Mouse (Mus musculus) CH12.LX (cell line): ENCODE measurements around the gene March8. TPM values are rescaled to one million over a fixed set of nuclear protein-coding genes. Genes with fewer than 3 reads are reported as not detected.

Experiments used
- DNase-seq: peaks from one replicate; pipeline ENCODE4 v3.0.0-alpha.2; 2013; ENCODE audit errors: extremely low read depth
- H3K27ac ChIP-seq: 2 replicates; pipeline ENCODE4 v1.5.1; 2012; ENCODE audit warnings: low read depth, mild to moderate bottlenecking, control low read depth, moderate library complexity; ENCODE audit not compliant: insufficient read depth
- H3K27me3 ChIP-seq: replicated peaks from 2 replicates; pipeline ENCODE3; 2012; ENCODE audit warnings: inconsistent platforms
- H3K36me3 ChIP-seq, 2 experiments: replicated peaks in 1 of 2; 2 replicates each; pipeline versions ENCODE3 to v1.6.1; 2012; ENCODE audit warnings: inconsistent platforms in 1 of 2, low read length in 1 of 2, mild to moderate bottlenecking in 1 of 2, mixed read lengths in 1 of 2, moderate library complexity in 1 of 2; ENCODE audit not compliant: control insufficient read depth in 1 of 2, insufficient read depth in 1 of 2
- H3K4me1 ChIP-seq, 2 experiments: 2 replicates each; pipeline ENCODE4 v1.6.1; 2012; ENCODE audit warnings: inconsistent platforms in 1 of 2, moderate library complexity in 1 of 2; ENCODE audit not compliant: insufficient read depth in 2 of 2, control insufficient read depth in 1 of 2
- H3K4me2 ChIP-seq: 2 replicates; pipeline ENCODE4 v1.6.1; 2012; ENCODE audit warnings: low read depth, mild to moderate bottlenecking, control low read depth; ENCODE audit not compliant: poor library complexity, insufficient read depth, severe bottlenecking
- H3K4me3 ChIP-seq, 3 experiments: fragments of 150-350 bp in 1 of 3; sonication (generic) in 1 of 3; replicated peaks in 1 of 3; 2 replicates each; pipeline versions ENCODE3 to v1.5.1; 2011 to 2012; ENCODE audit warnings: low read depth in 2 of 3, low read length in 2 of 3, mild to moderate bottlenecking in 2 of 3, moderate library complexity in 2 of 3, control low read depth in 1 of 3, improper control_type of control experiment in 1 of 3, inconsistent platforms in 1 of 3, mixed read lengths in 1 of 3; ENCODE audit not compliant: poor library complexity in 1 of 3
- H3K79me2 ChIP-seq: replicated peaks from 2 replicates; pipeline ENCODE4 v1.6.1; 2012; ENCODE audit warnings: mild to moderate bottlenecking, moderate library complexity; ENCODE audit not compliant: control insufficient read depth, poor library complexity, insufficient read depth, severe bottlenecking; ENCODE audit errors: extremely low read depth
- H3K9ac ChIP-seq: 2 replicates; pipeline ENCODE4 v1.6.1; 2012; ENCODE audit warnings: low read depth, mild to moderate bottlenecking, control low read depth, moderate library complexity; ENCODE audit not compliant: insufficient read depth
- H3K9me3 ChIP-seq: replicated peaks from 2 replicates; pipeline ENCODE3; 2012; ENCODE audit warnings: low read length, inconsistent platforms, mixed read lengths
- CHD1 ChIP-seq: IDR thresholded peaks from 2 replicates; pipeline ENCODE4 v1.6.1; 2012; ENCODE audit warnings: low read depth, low read length, improper control_type of control experiment, inconsistent platforms
- CTCF ChIP-seq, 2 experiments: IDR thresholded peaks in 1 of 2; conservative IDR thresholded peaks in 1 of 2; 2 replicates each; pipeline ENCODE4 v1.5.1; 2011 to 2012; ENCODE audit warnings: low read depth in 2 of 2, low read length in 2 of 2, improper control_type of control experiment in 1 of 2, inconsistent platforms in 1 of 2, mild to moderate bottlenecking in 1 of 2, moderate library complexity in 1 of 2
- EP300 ChIP-seq: IDR thresholded peaks from 2 replicates; pipeline ENCODE4 v1.6.1; 2011; ENCODE audit warnings: low read length, improper control_type of control experiment
- GABPA ChIP-seq: IDR thresholded peaks from 2 replicates; pipeline ENCODE4 v1.6.1; 2012; ENCODE audit warnings: low read depth, low read length, improper control_type of control experiment, inconsistent platforms; ENCODE audit not compliant: insufficient replicate concordance
- IRF4 ChIP-seq: IDR thresholded peaks from 2 replicates; pipeline ENCODE4 v1.6.1; 2014; ENCODE audit warnings: low read depth, mild to moderate bottlenecking, inconsistent platforms, low read length, improper control_type of control experiment
- JUND ChIP-seq: conservative IDR thresholded peaks from 2 replicates; pipeline ENCODE4 v1.6.1; 2011; ENCODE audit warnings: low read depth, low read length, improper control_type of control experiment
- KAT2A ChIP-seq: IDR thresholded peaks from 2 replicates; pipeline ENCODE4 v1.6.1; 2012; ENCODE audit warnings: low read length, improper control_type of control experiment, inconsistent platforms; ENCODE audit not compliant: insufficient replicate concordance
- MAFK ChIP-seq: IDR thresholded peaks from 2 replicates; pipeline ENCODE4 v1.6.1; 2011; ENCODE audit warnings: low read length, improper control_type of control experiment; ENCODE audit not compliant: insufficient replicate concordance
- MEF2A ChIP-seq: IDR thresholded peaks from 2 replicates; pipeline ENCODE4 v1.6.1; 2014; ENCODE audit warnings: low read depth, mild to moderate bottlenecking, inconsistent platforms, low read length, improper control_type of control experiment, borderline replicate concordance
- MXI1 ChIP-seq: IDR thresholded peaks from 2 replicates; pipeline ENCODE4 v1.6.1; 2011; ENCODE audit warnings: mild to moderate bottlenecking, low read depth, low read length, improper control_type of control experiment
- MYC ChIP-seq: IDR thresholded peaks from 2 replicates; pipeline ENCODE4 v1.6.1; 2011; ENCODE audit warnings: low read depth, mild to moderate bottlenecking, improper control_type of control experiment, low read length
- NRF1 ChIP-seq: IDR thresholded peaks from 2 replicates; pipeline ENCODE4 v1.6.1; 2014; ENCODE audit warnings: low read depth, mild to moderate bottlenecking, inconsistent platforms, low read length, improper control_type of control experiment, moderate library complexity
- POLR2A ChIP-seq: IDR thresholded peaks from 2 replicates; pipeline ENCODE4 v1.6.1; 2011; ENCODE audit warnings: low read depth, mild to moderate bottlenecking, improper control_type of control experiment, low read length
- POLR2AphosphoS2 ChIP-seq: IDR thresholded peaks from 2 replicates; pipeline ENCODE4 v1.6.1; 2011; ENCODE audit warnings: low read depth, low read length, improper control_type of control experiment
- RAD21 ChIP-seq: IDR thresholded peaks from 2 replicates; pipeline ENCODE4 v1.6.1; 2011; ENCODE audit warnings: low read depth, mild to moderate bottlenecking, low read length, improper control_type of control experiment, moderate library complexity
- SIN3A ChIP-seq: IDR thresholded peaks from 2 replicates; pipeline ENCODE4 v1.6.1; 2012; ENCODE audit warnings: low read length, improper control_type of control experiment, inconsistent platforms
- SMC3 ChIP-seq: IDR thresholded peaks from 2 replicates; pipeline ENCODE4 v1.6.1; 2011; ENCODE audit warnings: low read depth, low read length, improper control_type of control experiment
- TBP ChIP-seq: conservative IDR thresholded peaks from 2 replicates; pipeline ENCODE4 v1.6.1; 2011; ENCODE audit warnings: low read depth, low read length, improper control_type of control experiment
- TCF12 ChIP-seq: IDR thresholded peaks from 2 replicates; pipeline ENCODE4 v1.6.1; 2014; ENCODE audit warnings: low read depth, mild to moderate bottlenecking, inconsistent platforms, low read length, improper control_type of control experiment
- UBTF ChIP-seq: IDR thresholded peaks from 2 replicates; pipeline ENCODE4 v1.6.1; 2012; ENCODE audit warnings: low read depth, mild to moderate bottlenecking, inconsistent platforms, low read length, improper control_type of control experiment, moderate library complexity
- USF1 ChIP-seq: IDR thresholded peaks from 2 replicates; pipeline ENCODE4 v1.6.1; 2014; ENCODE audit warnings: low read depth, mild to moderate bottlenecking, inconsistent platforms, low read length, improper control_type of control experiment
- ZMIZ1 ChIP-seq: IDR thresholded peaks from 2 replicates; pipeline ENCODE4 v1.6.1; 2012; ENCODE audit warnings: low read depth, mild to moderate bottlenecking, inconsistent platforms, low read length, improper control_type of control experiment
- ZNF384 ChIP-seq: IDR thresholded peaks from 2 replicates; pipeline ENCODE4 v1.6.1; 2012; ENCODE audit warnings: low read depth, low read length, improper control_type of control experiment, inconsistent platforms
- dilution Hi-C: fragments of 300-500 bp; cut with MboI; formaldehyde crosslinking; loops from 2 replicates; pipeline ENCODE4 v1.14.3; 2020; ENCODE audit warnings: low sequenced_read_pairs; ENCODE audit not compliant: extremely low pct_unique_long_range_greater_than_20kb, extremely low pct_ligation_motif_present
- in situ Hi-C: fragments of 300-500 bp; cut with MboI; formaldehyde crosslinking; loops from 3 replicates; pipeline ENCODE4 v1.14.3; 2019; ENCODE audit warnings: low sequenced_read_pairs, low pct_ligation_motif_present, low pct_unique_long_range_greater_than_20kb, mixed read lengths
- polyA plus RNA-seq: library from polyadenylated mRNA; unstranded; fragments of >175 nt; gene quantifications from 2 replicates; pipeline ENCODE4 v1.2.1, GENCODE M21; 2012; ENCODE audit warnings: low read depth; ENCODE audit not compliant: insufficient read length
- total RNA-seq, 2 experiments: library from RNA; depleted of rRNA; stranded (reverse); fragments of 300-350 nt in 1 of 2; fragments of >200 nt in 1 of 2; gene quantifications; 2 replicates each; pipeline ENCODE4 v1.2.3; 2012 to 2014

March8 gene
- total and polyA plus RNA-seq, 3 experiments = 4.9 to 7.8 (median 4.9) TPM

DNA sequence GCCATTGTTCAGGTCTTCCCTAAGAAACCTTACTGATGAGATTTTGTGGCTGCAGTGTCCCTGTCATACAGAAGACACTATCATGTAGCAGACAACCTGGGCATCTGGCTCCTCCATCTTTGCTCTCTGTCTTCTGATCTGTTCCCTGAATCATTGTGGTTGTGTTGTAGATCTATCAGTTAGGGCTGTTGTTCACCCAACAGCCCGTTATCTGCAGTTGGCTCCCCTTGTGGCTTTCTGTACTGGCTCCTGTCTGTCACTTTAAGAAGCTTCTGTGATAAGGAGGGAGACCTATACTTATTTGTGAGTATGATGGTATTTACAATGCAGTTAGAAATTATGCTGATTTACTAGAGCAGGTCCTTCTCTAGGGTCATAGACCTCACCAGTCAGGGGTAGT is 2.7 kb downstream of the March8 start:
- Histone ChIP-seq H3K9me3 (no peaks in the 10 kb centered on the region), H3K4me3 (no peak overlapping the region), H3K36me3 (no peaks in the 10 kb centered on the region), H3K4me2 (no peak overlapping the region), H3K4me1 (no peaks in the 10 kb centered on the region), H3K27me3 (peaks cover 8% of the 10 kb centered on the region), H3K79me2 (no peaks in the 10 kb centered on the region), H3K9ac (no peak overlapping the region), H3K27ac (no peak overlapping the region)
- dilution Hi-C loops (no loop called here), in situ Hi-C loops (no loop called here)
- no peak for DNase-seq
- TF ChIP-seq UBTF (no peak), IRF4 (no peak), CTCF (conservative IDR thresholded peaks at IDR 0.05 in 1 of 2, IDR thresholded peaks at IDR 0.05 in 1 of 2; ENCODE audit: low read depth in 2 of 2, low read length in 2 of 2) (no peak)

DNA sequence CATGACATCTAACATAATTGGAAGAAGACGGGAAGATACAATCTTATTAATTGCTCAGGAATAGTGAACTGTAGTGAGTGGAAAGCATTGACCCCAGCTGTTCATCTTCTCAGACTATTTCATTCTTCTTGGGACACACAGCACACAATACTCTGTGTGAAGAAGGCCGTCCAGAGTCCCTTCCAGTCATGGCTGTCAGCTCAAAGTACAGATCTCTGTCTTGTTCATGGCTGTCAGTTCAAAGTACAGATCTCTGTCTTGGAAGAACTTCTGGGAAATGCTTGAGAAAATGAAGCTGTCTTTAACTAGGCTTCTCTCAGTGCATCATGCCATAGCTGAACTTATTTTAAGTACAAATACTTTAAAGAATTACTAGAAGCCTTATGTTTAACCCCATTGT is 10.1 kb downstream of the March8 start:
- Histone ChIP-seq H3K36me3 (no peaks in the 10 kb centered on the region), H3K4me2 (no peak overlapping the region)
- TF ChIP-seq SMC3 (no peak), KAT2A (no peak), RAD21 (no peak), EP300 (no peak), MEF2A (no peak), POLR2AphosphoS2 (no peak), UBTF (no peak)
- TF ChIP-seq, all 38 proteins: peak for 0
- H3K27ac ChIP-seq = no peak overlapping the region
- H3K27me3 ChIP-seq = no peaks in the 10 kb centered on the region
- DNase-seq = no peak
- in situ Hi-C loops = no loop called here
- H3K4me1 ChIP-seq = no peaks in the 10 kb centered on the region; a peak in 1 of 4 replicates
- no peak overlapping the region for H3K4me3 ChIP-seq
- no peaks in the 10 kb centered on the region for H3K79me2 ChIP-seq
- dilution Hi-C loops = no loop called here
- no peaks in the 10 kb centered on the region for H3K9me3 ChIP-seq
- H3K9ac ChIP-seq = no peak overlapping the region

DNA sequence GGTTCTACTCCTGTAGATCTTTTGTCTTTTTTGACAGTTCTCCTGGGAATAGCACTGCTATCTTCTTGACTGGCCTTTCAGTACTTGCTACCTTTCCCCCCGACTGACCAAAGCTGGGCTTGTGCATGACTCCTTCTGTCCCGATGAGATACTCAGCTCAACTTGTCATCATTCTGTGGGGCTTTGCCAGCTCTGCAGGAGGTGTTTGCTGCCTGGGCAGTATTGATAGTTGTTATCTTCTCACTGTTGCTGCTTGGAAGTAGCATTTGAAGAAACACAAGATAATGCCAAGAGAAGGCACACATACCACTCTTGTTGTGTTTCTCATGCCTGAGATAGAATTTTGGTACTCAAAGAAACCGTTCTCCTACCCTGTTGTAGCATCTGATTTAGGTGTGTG is 12.2 kb downstream of the March8 start:
- H3K27ac ChIP-seq = no peak overlapping the region
- H3K27me3 ChIP-seq = no peaks in the 10 kb centered on the region
- in situ Hi-C loops (no loop called here), dilution Hi-C loops (no loop called here)
- DNase-seq = no peak
- TF ChIP-seq MYC (no peak), TCF12 (no peak), MXI1 (no peak), POLR2A (no peak), TBP (no peak), SIN3A (no peak), USF1 (no peak), ZNF384 (no peak), CHD1 (no peak), MAFK (no peak), RAD21 (no peak), NRF1 (no peak), ZMIZ1 (no peak), EP300 (no peak), GABPA (no peak), JUND (no peak), MEF2A (no peak)
- TF ChIP-seq, all 38 proteins: peak for 0
- Histone ChIP-seq H3K4me1 (no peaks in the 10 kb centered on the region; a peak in 1 of 4 replicates), H3K79me2 (0 out of 2 replicates have a peak, but pooled peaks cover under 1% of the 10 kb centered on the region), H3K9ac (no peak overlapping the region), H3K36me3 (no peaks in the 10 kb centered on the region), H3K9me3 (no peaks in the 10 kb centered on the region), H3K4me3 (no peak overlapping the region), H3K4me2 (no peak overlapping the region)
